Mouse (Mus musculus) forebrain, postnatal 0 days (tissue): ENCODE measurements around the gene Naa20. TPM values are rescaled to one million over a fixed set of nuclear protein-coding genes. Genes with fewer than 3 reads are reported as not detected.
A peak's percentile ranks its signal among the peaks of the same experiment; 100 is the strongest.

Experiments used
- ATAC-seq: fragments of 200-750 bp; cut with Nextera tagmentation; 2 replicates; pipeline ENCODE4 v1.8.0; 2017; ENCODE audit warnings: mild to moderate bottlenecking, moderate library complexity
- DNase-seq: peaks from one replicate; pipeline ENCODE4 v3.0.0-alpha.2; 2015
- H3K27ac ChIP-seq: fragments of 300-500 bp; sonication (generic); 2 replicates; pipeline ENCODE4 v1.5.1; 2014; ENCODE audit warnings: low read depth, mild to moderate bottlenecking, antibody characterized with exemption, low read length, moderate library complexity, mixed read lengths
- H3K27me3 ChIP-seq: fragments of 300-500 bp; sonication (generic); 2 replicates; pipeline ENCODE4 v1.6.1; 2014; ENCODE audit warnings: mild to moderate bottlenecking, low read length, mixed read lengths; ENCODE audit not compliant: insufficient read depth
- H3K36me3 ChIP-seq: fragments of 300-500 bp; sonication (generic); 2 replicates; pipeline ENCODE4 v1.6.1; 2014; ENCODE audit warnings: mild to moderate bottlenecking, moderate library complexity; ENCODE audit not compliant: insufficient read depth
- H3K4me1 ChIP-seq: fragments of 300-500 bp; sonication (generic); 2 replicates; pipeline ENCODE4 v1.6.1; 2014; ENCODE audit warnings: antibody characterized with exemption; ENCODE audit not compliant: insufficient read depth
- H3K4me2 ChIP-seq: fragments of 300-500 bp; sonication (generic); 2 replicates; pipeline ENCODE4 v1.6.1; 2014; ENCODE audit warnings: low read depth, mild to moderate bottlenecking, moderate library complexity
- H3K4me3 ChIP-seq: fragments of 300-500 bp; sonication (generic); 2 replicates; pipeline ENCODE4 v1.5.1; 2014; ENCODE audit warnings: low read depth, low read length, mixed read lengths
- H3K9ac ChIP-seq: fragments of 300-500 bp; sonication (generic); 2 replicates; pipeline ENCODE4 v1.6.1; 2014; ENCODE audit warnings: mild to moderate bottlenecking
- H3K9me3 ChIP-seq: fragments of 300-500 bp; sonication (generic); 2 replicates; pipeline ENCODE4 v1.6.1; 2016; ENCODE audit warnings: low read length
- CTCF ChIP-seq: sonication (generic); IDR thresholded peaks from 2 replicates; pipeline ENCODE4 v1.5.1; 2016; ENCODE audit warnings: antibody characterized with exemption, control low read depth, low read depth
- WGBS: fragments of 180-500 bp; shearing (Covaris S2); extraction: QIAGEN DNeasy Blood & Tissue Kit; methylation state at CpG from one replicate; pipeline ENCODE4 v1.1.7; 2014; 5-methylcytosine and 5-hydroxymethylcytosine counted together
- polyA plus RNA-seq: library from polyadenylated mRNA; unstranded; fragments of >200 nt; fragmentation: Nextera tagmentation; extraction: Ambion mirVana; gene quantifications from 2 replicates; pipeline ENCODE4 v1.2.1, GENCODE M21; 2015
- total RNA-seq: library from RNA; depleted of rRNA; stranded (reverse); fragments of >200 nt; gene quantifications from 2 replicates; pipeline ENCODE4 v1.2.3, GENCODE M21; 2014; rRNA removed

The Naa20 gene
- total RNA-seq (124 and 145 TPM in 2 replicates), polyA plus RNA-seq (152 and 176 TPM in 2 replicates)

DNA sequence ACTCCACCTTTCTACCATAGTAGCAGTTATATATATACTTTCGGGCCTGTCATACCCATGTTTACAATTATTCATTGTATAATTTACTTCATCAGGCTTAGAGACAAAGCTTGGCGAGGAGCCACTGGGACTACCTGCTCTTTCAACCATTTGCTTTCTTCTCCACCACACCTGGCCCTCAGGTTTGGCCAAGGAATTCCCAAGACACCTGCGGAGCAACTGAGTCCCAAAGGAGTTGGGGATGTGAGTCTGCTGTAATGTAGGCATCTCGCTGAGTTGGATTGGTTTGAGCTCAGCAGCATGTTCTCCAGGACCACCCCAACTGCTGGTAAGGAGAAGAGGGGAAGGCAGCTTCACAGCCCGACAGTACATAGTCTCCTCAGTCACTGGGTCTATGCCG lies at the start of gene Naa20:
TSS of gene Naa20 (plus strand) at position 239 of the 400 bp plus-strand sequence.
- no peak for ATAC-seq

DNA sequence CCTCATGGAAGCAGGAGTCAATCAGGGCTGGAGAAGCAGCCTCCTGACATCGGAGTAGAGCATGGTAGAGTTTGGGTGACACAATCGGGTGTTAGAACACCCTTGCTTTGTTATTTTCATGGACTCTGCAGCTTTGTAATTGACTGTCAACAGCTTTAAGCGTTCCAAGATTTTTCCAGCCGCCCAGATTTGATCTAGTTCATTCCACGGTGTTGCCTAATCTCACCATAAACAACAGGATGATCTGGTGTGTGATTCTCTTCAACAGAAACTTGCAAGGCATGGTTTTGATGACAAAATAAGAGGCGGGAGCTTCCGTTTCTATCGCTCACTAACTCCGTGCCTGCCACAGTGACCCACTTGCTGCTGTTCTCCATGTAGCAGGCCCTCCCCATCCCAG lies 46.1 kb upstream of the Naa20 start:
- no peak overlapping the region for H3K4me3 ChIP-seq
- WGBS: 83% methylated on average over 9 of the region's 9 CpGs
- no peak overlapping the region for H3K4me2 ChIP-seq
- no peaks in the 10 kb centered on the region for H3K36me3 ChIP-seq
- H3K27ac ChIP-seq: no peak overlapping the region
- H3K9ac ChIP-seq: no peak overlapping the region
- no peaks in the 10 kb centered on the region for H3K9me3 ChIP-seq
- TF ChIP-seq CTCF: no peak
- ATAC-seq (no peak), DNase-seq (no peak)
- H3K27me3 ChIP-seq: no peaks in the 10 kb centered on the region
- peaks cover 6% of the 10 kb centered on the region; the same call in 1 of the 2 replicates for H3K4me1 ChIP-seq

More for the DNA sequence above, at the start of gene Naa20:
- peaks cover 8% of the 10 kb centered on the region; the same call in 1 of the 2 replicates for H3K4me1 ChIP-seq
- no peaks in the 10 kb centered on the region for H3K9me3 ChIP-seq
- peak within 1 kb of the TSS; percentile 86 for H3K4me3 ChIP-seq
- H3K27me3 ChIP-seq: no peaks in the 10 kb centered on the region
- no peak for TF ChIP-seq CTCF
- H3K36me3 ChIP-seq: peaks cover 4% of the 10 kb centered on the region; the same call in 1 of the 2 replicates
- 89% methylated on average over 6 of the region's 6 CpGs for WGBS
- no peak within 1 kb of the TSS for H3K27ac ChIP-seq
- no peak within 1 kb of the TSS for H3K9ac ChIP-seq
- no peak for DNase-seq
- H3K4me2 ChIP-seq: peak within 1 kb of the TSS; percentile 56

DNA sequence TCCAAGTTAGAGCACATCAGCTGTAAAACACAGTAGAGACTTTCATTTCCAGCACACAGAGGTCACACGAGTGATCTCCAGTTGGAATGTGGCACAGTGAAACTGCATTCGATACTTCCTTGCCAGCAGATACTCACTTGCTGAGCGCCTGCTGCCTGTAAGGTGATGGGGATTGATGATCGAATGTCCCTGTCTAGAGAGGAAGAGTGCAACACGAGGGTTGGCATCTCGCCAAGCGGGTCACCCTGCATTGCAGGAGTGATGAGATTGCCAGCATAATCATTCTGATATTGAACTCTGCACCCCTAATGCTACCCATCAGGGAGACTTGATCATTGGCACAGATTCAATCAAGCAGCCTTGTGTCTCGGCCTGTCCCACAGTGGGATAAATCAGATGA lies 44.0 kb upstream of the Naa20 start:
- H3K4me1 ChIP-seq: peaks cover 6% of the 10 kb centered on the region; the same call in 1 of the 2 replicates
- no peak overlapping the region for H3K9ac ChIP-seq
- H3K4me3 ChIP-seq: no peak overlapping the region
- no peaks in the 10 kb centered on the region for H3K36me3 ChIP-seq
- no peaks in the 10 kb centered on the region for H3K27me3 ChIP-seq
- ATAC-seq (no peak), DNase-seq (no peak)
- WGBS: 76% methylated on average over 8 of the region's 8 CpGs
- H3K27ac ChIP-seq: no peak overlapping the region
- no peaks in the 10 kb centered on the region for H3K9me3 ChIP-seq
- TF ChIP-seq CTCF: no peak
- no peak overlapping the region for H3K4me2 ChIP-seq

DNA sequence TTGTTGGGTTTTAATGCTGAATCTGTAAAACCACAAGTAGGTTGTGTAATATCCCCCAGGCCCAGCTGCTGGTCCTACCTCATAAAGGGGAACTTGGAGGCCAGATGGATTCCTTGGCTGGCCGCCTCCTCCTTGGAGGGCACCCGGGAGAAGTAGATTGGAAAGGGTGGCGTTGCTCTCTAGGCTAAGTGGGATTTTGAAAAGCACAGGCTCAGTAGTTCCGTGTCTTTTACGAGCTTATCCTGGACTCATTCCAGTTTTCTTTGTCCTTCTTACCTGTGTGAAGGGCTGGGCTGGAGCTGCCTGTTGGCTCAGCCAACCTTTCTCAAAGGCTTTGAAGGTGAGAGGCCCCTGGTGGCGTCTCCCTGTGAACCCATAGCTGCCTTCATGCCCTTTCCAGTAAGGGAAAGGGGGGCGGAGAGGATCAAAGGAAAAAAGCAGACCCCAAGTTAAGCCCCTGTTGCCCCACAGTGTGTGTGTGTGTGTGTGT lies 42.4 kb upstream of the Naa20 start:
- Histone ChIP-seq H3K9me3 (no peaks in the 10 kb centered on the region), H3K9ac (0 out of 2 replicates have a peak overlapping the region, but pooled peaks have one; percentile 64), H3K27ac (peak overlapping the region; percentile 74), H3K4me1 (peaks cover 6% of the 10 kb centered on the region; the same call in 1 of the 2 replicates), H3K36me3 (no peaks in the 10 kb centered on the region), H3K27me3 (no peaks in the 10 kb centered on the region), H3K4me3 (no peak overlapping the region), H3K4me2 (peak overlapping the region; percentile 53)
- ATAC-seq (peak; percentile 7), DNase-seq (peak; percentile 42)
- no peak for TF ChIP-seq CTCF
- WGBS: 19% methylated on average over 7 of the region's 7 CpGs

DNA sequence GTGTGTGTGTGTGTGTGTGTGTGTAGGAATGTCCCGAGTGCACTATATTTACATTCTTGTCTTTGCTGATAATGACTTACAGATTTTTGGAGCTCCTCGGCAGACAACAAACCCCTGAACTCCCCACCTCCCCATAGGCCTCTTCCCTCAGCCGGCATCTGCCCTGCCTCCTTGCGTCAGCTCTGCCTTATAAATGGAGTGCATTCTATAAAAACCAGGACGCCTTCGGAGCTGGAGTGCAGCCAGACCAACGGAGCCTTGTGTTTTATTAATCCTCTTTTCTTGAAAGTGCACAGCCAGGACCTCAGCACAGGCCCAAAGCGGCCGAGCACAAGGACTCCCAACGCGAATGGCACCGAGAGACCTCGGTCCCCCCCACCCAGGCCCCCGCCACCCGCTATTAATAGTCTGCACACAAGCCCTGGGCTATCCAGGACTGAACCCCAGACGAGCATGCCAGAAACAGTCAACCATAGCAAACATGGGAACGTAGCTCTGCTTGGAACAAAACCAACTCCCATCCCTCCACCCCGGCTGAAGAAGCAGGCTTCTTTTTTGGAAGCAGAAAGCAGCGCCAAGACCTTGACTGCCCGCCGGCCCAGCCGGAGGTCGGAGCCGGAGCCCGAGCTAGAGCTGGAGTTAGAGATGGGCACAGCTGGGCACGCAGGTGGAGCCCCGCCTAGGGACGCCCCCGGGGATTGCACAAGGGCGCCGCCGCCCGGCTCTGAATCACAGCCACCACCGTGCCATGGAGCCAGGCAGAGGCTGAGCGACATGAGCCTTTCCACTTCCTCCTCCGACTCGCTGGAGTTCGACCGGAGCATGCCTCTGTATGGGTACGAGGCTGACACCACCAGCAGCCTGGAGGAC lies 41.7 kb upstream of the Naa20 start:
- H3K9me3 ChIP-seq: no peaks in the 10 kb centered on the region
- 3% methylated on average over 40 of the region's 40 CpGs for WGBS
- H3K4me3 ChIP-seq: peak overlapping the region; percentile 35
- ATAC-seq: peak; percentile 88
- peaks cover 6% of the 10 kb centered on the region; the same call in 1 of the 2 replicates for H3K4me1 ChIP-seq
- DNase-seq: peak; percentile 80
- peak overlapping the region; percentile 64 for H3K9ac ChIP-seq
- H3K27ac ChIP-seq: peak overlapping the region; percentile 74
- TF ChIP-seq CTCF: peak; percentile 58
- H3K36me3 ChIP-seq: no peaks in the 10 kb centered on the region
- H3K4me2 ChIP-seq: peak overlapping the region; percentile 53
- H3K27me3 ChIP-seq: no peaks in the 10 kb centered on the region

DNA sequence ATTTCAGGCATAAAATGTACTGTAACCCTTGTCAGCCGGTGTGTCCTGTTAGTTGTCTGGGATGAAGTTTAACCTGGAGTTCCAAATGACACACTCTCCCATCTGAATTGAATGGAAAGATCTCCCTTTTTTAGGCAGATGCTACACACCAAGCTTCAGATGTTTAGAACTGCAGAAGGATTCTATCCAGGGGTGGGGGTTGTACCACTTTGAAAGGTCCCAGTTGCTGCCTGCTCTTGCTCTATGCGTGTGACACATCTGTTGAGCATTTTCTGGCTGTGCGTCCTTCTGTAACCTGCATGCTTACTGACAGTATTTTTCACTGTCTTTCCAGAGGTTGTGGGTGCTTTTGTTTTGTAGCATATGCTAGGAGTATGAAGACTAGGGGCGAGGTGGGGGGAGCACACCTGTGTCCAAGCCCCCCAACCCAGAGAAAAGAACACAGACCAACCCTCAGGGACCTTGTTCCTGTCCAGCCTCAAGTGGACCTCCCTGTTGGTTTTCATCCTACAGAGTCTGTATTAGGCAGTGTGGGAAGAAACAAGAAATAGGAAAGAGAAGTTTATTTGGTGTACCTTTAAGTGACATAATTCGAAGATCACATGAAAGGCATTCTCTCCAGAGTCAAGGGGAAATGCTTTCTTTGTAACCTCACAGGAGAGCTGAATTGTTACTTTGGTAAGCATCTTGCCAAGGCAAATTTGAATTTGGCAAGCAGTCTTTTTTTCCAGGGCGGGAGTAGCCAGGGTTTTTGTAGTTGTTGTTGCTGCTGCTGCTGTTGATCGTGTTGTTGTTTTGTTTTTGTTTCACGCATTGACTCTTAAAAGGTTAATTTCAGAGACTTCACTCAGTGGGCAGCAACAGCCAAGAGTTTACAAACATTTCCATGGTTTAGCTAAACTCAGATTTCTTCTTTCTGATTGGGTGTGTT lies 40.4 kb upstream of the Naa20 start:
- Histone ChIP-seq H3K27ac (peak overlapping the region; percentile 29; the same call in 1 of the 2 replicates), H3K4me2 (peak overlapping the region; percentile 53), H3K27me3 (no peaks in the 10 kb centered on the region), H3K9me3 (no peaks in the 10 kb centered on the region), H3K9ac (peak overlapping the region; percentile 14; the same call in 1 of the 2 replicates), H3K36me3 (no peaks in the 10 kb centered on the region), H3K4me3 (peak overlapping the region; percentile 35), H3K4me1 (peaks cover 6% of the 10 kb centered on the region; the same call in 1 of the 2 replicates)
- no peak for ATAC-seq
- 35% methylated on average over 8 of the region's 8 CpGs for WGBS
- no peak for TF ChIP-seq CTCF
- peak; percentile 23 for DNase-seq
